Mouse (Mus musculus): ENCODE measurements at regions not wholly inside any gene's neighbourhood (a gene's known extent, or its start where the extent isn't known, plus 50 kb on each side); places are given as distances from the start of the nearest gene placed in this dataset.

DNA sequence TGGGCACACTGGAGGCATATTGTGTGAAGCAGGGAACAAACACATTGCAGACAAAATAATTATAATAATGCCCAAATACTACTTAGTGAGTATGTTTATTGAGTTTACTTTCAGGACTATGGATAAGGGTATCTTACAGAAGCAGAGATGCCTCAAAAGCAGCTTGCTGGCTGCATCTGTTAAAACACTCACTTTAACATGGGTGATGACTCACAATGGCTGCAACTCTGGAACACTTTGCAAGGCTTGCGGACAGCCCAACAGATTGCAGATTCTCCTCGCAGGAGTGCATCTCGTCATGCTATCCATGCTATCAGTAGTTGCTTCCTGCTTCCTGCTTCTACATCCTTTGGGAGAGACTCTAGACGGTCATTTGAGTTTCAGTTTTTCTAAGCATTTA, 373.2 kb upstream of the Arpp21 start:
- no peaks in the 10 kb centered on the region for H3K27me3 ChIP-seq (ENCODE audit: low read depth, poor library complexity, severe bottlenecking)
- H3K4me1 ChIP-seq, result no peaks in the 10 kb centered on the region
- H3K4me3 ChIP-seq, result no peak overlapping the region
- no peaks in the 10 kb centered on the region for H3K9me3 ChIP-seq (replicated peaks)
- H3K36me3 ChIP-seq, result no peaks in the 10 kb centered on the region
- no peak overlapping the region for H3K27ac ChIP-seq (replicated peaks)
- no peak for DNase-seq (ENCODE audit: low spot score)
- WGBS, result 89% methylated on average over 4 of the region's 4 CpGs

DNA sequence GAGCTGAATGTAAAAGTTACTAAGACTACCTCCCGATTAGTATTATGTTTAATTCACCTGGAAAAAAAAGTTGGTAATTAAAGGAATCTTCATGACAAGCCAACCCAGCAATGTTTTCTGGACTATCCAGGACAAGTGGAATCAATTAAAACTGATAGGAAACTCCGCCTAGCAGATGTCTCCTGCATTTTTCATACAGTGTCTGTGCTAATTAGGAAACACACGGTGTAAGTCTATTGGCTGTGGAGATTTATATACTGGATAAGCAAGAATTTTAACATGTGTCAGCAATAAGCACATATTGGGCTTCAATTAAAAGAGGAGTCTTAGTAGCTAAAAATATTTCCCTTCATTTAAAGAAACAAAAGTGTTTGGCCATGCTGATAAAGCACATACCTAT, 371.5 kb upstream of the Arpp21 start:
- 88% methylated on average over 3 of the region's 3 CpGs for WGBS
- Histone ChIP-seq H3K36me3 (no peaks in the 10 kb centered on the region), H3K27ac (replicated peaks) (no peak overlapping the region), H3K4me1 (no peaks in the 10 kb centered on the region), H3K4me3 (no peak overlapping the region), H3K9me3 (replicated peaks) (no peaks in the 10 kb centered on the region), H3K27me3 (ENCODE audit: low read depth, poor library complexity, severe bottlenecking) (no peaks in the 10 kb centered on the region)
- DNase-seq (ENCODE audit: low spot score), result no peak

- Histone ChIP-seq H3K9me3 (replicated peaks) (no peaks in the 10 kb centered on the region), H3K4me1 (no peaks in the 10 kb centered on the region), H3K36me3 (no peaks in the 10 kb centered on the region), H3K27ac (replicated peaks) (no peak overlapping the region), H3K27me3 (ENCODE audit: low read depth, poor library complexity, severe bottlenecking) (no peaks in the 10 kb centered on the region), H3K4me3 (no peak overlapping the region)
- no peak for DNase-seq (ENCODE audit: low spot score)
These were observed 360.0 kb upstream of the Arpp21 start for GRCm38 (mm10) chr9:112595731-112596130.

- H3K9me3 ChIP-seq (replicated peaks), result no peaks in the 10 kb centered on the region
- no peak overlapping the region for H3K27ac ChIP-seq (replicated peaks)
- WGBS, result 86% methylated on average over 3 of the region's 3 CpGs
- no peaks in the 10 kb centered on the region for H3K27me3 ChIP-seq (ENCODE audit: low read depth, poor library complexity, severe bottlenecking)
- H3K36me3 ChIP-seq, result no peaks in the 10 kb centered on the region
- H3K4me3 ChIP-seq, result no peak overlapping the region
- no peak for DNase-seq (ENCODE audit: low spot score)
- H3K4me1 ChIP-seq, result no peaks in the 10 kb centered on the region
These were observed 354.5 kb upstream of the Arpp21 start for GRCm38 (mm10) chr9:112590241-112590640.

DNA sequence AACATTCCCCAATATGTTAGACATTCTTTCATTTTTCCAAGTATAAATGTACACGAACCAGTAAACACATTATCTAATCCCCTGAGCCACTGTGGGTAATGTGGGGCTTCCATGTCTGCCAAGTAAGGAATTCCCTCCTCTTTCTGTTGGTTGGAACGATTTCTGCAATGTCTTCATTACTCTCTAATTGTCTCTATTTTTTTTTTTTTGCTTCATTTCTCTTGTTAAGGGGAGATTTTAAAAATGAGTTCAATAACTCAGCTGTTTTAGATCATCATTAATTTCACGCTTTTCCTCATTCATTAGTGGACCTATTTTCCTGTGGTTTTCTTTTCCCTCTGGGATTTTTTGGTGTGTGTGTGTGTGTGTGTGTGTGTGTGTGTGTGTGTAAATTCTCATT, 337.6 kb upstream of the Arpp21 start:
- Histone ChIP-seq H3K4me1 (no peaks in the 10 kb centered on the region), H3K4me3 (no peak overlapping the region), H3K9me3 (replicated peaks) (no peaks in the 10 kb centered on the region), H3K36me3 (no peaks in the 10 kb centered on the region), H3K27ac (replicated peaks) (no peak overlapping the region), H3K27me3 (ENCODE audit: low read depth, poor library complexity, severe bottlenecking) (no peaks in the 10 kb centered on the region)
- 76% methylated on average over 3 of the region's 3 CpGs for WGBS
- DNase-seq (ENCODE audit: low spot score), result no peak

- no peak for DNase-seq (ENCODE audit: low spot score)
- Histone ChIP-seq H3K4me3 (no peak overlapping the region), H3K9me3 (replicated peaks) (no peaks in the 10 kb centered on the region), H3K4me1 (no peaks in the 10 kb centered on the region), H3K27me3 (ENCODE audit: low read depth, poor library complexity, severe bottlenecking) (no peaks in the 10 kb centered on the region), H3K36me3 (no peaks in the 10 kb centered on the region), H3K27ac (replicated peaks) (no peak overlapping the region)
These were observed 325.6 kb upstream of the Arpp21 start for GRCm38 (mm10) chr9:112561348-112561747.

DNA sequence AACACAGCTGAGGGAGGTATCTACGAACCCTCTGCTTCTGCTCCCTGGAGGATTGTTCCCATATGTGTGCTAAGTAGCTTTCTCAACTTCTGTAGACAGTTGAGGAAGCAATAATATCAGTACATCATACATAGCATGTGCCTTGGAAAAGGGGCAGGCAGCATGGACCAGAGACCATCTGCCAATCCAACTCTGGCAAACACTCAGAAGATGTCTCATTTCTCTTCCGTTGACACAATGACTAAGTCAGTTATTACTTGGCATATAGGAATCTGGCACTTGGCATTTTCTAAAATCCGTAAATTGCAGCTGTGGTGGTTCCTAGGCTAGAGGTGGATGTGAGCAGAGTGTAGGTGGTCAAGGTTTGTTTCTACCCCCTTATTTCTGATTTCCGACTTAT, 324.5 kb upstream of the Arpp21 start:
- WGBS, result 85% methylated on average over 4 of the region's 4 CpGs
- no peak for DNase-seq (ENCODE audit: low spot score)

GRCm38 (mm10) chr9:112537924-112538323, 302.2 kb upstream of the Arpp21 start:
- no peak overlapping the region for H3K27ac ChIP-seq (replicated peaks)
- no peak for DNase-seq (ENCODE audit: low spot score)
- no peaks in the 10 kb centered on the region for H3K9me3 ChIP-seq (replicated peaks)
- no peaks in the 10 kb centered on the region for H3K27me3 ChIP-seq (ENCODE audit: low read depth, poor library complexity, severe bottlenecking)
- H3K36me3 ChIP-seq, result no peaks in the 10 kb centered on the region
- no peak overlapping the region for H3K4me3 ChIP-seq
- no peaks in the 10 kb centered on the region for H3K4me1 ChIP-seq
- WGBS, result 90% methylated on average over 2 of the region's 2 CpGs

More for the DNA sequence above, 324.5 kb upstream of the Arpp21 start:
- Histone ChIP-seq H3K27me3 (ENCODE audit: low read depth, poor library complexity, severe bottlenecking) (no peaks in the 10 kb centered on the region), H3K9me3 (replicated peaks) (no peaks in the 10 kb centered on the region), H3K4me1 (no peaks in the 10 kb centered on the region), H3K36me3 (no peaks in the 10 kb centered on the region), H3K4me3 (no peak overlapping the region), H3K27ac (replicated peaks) (no peak overlapping the region)

DNA sequence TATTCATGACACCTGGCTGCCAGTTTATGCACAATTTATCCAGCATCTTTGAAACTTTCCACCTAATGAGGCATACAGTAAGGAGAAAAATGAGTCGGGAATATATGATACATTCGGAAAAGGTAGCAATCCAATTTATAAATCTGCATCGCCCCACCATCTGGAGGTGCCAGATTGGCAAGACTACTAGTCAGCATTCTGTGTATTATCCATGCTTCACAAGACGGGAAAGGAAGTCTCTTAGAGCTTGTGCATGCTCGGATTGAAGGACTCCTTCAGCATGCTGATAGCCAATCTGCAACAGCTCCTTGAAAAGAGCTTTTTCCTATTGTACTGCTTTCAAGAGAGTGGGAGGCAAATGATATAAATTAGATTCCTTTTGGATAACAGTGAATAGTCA, 289.6 kb upstream of the Arpp21 start:
- Histone ChIP-seq H3K9me3 (replicated peaks) (no peaks in the 10 kb centered on the region), H3K27me3 (ENCODE audit: low read depth, poor library complexity, severe bottlenecking) (no peaks in the 10 kb centered on the region)
- 85% methylated on average over 5 of the region's 5 CpGs for WGBS

DNA sequence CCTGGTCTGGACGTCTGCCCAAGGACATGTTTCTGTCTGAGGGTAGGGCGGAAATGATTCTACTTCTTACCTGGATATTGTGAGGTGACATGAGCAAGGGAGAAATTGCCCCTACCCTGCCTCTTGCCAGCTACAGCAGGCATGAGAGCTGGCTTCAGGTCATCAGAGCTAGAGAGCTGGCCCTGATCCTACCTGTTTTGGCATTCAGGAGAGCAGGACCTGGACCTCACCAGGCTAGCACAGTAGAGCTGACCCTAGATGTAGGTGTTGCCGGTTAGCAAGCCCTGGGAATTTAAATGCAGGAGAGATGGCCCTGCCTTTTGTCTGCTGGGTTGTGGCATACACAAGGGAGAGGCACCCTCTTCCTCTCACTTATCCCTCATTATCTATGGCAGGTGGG, 287.5 kb upstream of the Arpp21 start:
- no peaks in the 10 kb centered on the region for H3K27me3 ChIP-seq (ENCODE audit: low read depth, poor library complexity, severe bottlenecking)
- WGBS, result 87% methylated on average over 3 of the region's 3 CpGs
- H3K9me3 ChIP-seq (replicated peaks), result no peaks in the 10 kb centered on the region
- H3K4me3 ChIP-seq, result no peak overlapping the region
- H3K36me3 ChIP-seq, result no peaks in the 10 kb centered on the region
- DNase-seq (ENCODE audit: low spot score), result no peak
- H3K4me1 ChIP-seq, result no peaks in the 10 kb centered on the region
- no peak overlapping the region for H3K27ac ChIP-seq (replicated peaks)

More for the DNA sequence above, 289.6 kb upstream of the Arpp21 start:
- Histone ChIP-seq H3K4me1 (no peaks in the 10 kb centered on the region), H3K36me3 (no peaks in the 10 kb centered on the region), H3K4me3 (no peak overlapping the region), H3K27ac (replicated peaks) (no peak overlapping the region)
- no peak for DNase-seq (ENCODE audit: low spot score)

- no peaks in the 10 kb centered on the region for H3K36me3 ChIP-seq
- H3K27me3 ChIP-seq (ENCODE audit: low read depth, poor library complexity, severe bottlenecking), result no peaks in the 10 kb centered on the region
- no peak for DNase-seq (ENCODE audit: low spot score)
- 88% methylated on average over 2 of the region's 2 CpGs for WGBS
- no peak overlapping the region for H3K4me3 ChIP-seq
- H3K27ac ChIP-seq (replicated peaks), result no peak overlapping the region
- H3K4me1 ChIP-seq, result no peaks in the 10 kb centered on the region
- H3K9me3 ChIP-seq (replicated peaks), result no peaks in the 10 kb centered on the region
These were observed 275.0 kb upstream of the Arpp21 start for GRCm38 (mm10) chr9:112510716-112511115.

GRCm38 (mm10) chr9:112506871-112507270, 271.1 kb upstream of the Arpp21 start:
- WGBS, result 81% methylated on average over 2 of the region's 2 CpGs
- Histone ChIP-seq H3K4me3 (no peak overlapping the region), H3K36me3 (no peaks in the 10 kb centered on the region), H3K27me3 (ENCODE audit: low read depth, poor library complexity, severe bottlenecking) (no peaks in the 10 kb centered on the region), H3K27ac (replicated peaks) (no peak overlapping the region), H3K4me1 (no peaks in the 10 kb centered on the region), H3K9me3 (replicated peaks) (no peaks in the 10 kb centered on the region)
- no peak for DNase-seq (ENCODE audit: low spot score)

DNA sequence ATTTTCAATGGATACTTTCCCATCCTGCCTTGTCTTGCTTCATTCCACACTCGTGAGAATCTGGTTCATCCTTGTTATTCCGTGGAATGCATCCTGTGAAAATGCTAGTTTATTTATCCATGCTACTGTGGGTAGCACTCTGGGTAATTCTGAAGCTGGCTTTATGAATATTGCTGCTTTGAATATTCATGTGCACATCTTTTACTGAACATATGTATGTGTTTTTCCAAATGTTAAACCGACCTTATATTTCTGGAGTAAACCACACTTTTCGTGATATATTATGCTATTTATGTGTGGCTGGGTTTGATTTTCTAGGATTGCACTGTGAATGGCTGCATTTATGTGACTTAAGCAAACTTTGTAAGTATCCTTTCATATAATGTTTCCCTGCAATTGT, 262.9 kb upstream of the Arpp21 start:
- no peak overlapping the region for H3K4me3 ChIP-seq
- H3K36me3 ChIP-seq, result no peaks in the 10 kb centered on the region
- H3K27me3 ChIP-seq (ENCODE audit: low read depth, poor library complexity, severe bottlenecking), result no peaks in the 10 kb centered on the region
- H3K9me3 ChIP-seq (replicated peaks), result no peaks in the 10 kb centered on the region
- no peak for DNase-seq (ENCODE audit: low spot score)
- no peaks in the 10 kb centered on the region for H3K4me1 ChIP-seq
- WGBS, result 87% methylated on average over 4 of the region's 4 CpGs
- H3K27ac ChIP-seq (replicated peaks), result no peak overlapping the region

DNA sequence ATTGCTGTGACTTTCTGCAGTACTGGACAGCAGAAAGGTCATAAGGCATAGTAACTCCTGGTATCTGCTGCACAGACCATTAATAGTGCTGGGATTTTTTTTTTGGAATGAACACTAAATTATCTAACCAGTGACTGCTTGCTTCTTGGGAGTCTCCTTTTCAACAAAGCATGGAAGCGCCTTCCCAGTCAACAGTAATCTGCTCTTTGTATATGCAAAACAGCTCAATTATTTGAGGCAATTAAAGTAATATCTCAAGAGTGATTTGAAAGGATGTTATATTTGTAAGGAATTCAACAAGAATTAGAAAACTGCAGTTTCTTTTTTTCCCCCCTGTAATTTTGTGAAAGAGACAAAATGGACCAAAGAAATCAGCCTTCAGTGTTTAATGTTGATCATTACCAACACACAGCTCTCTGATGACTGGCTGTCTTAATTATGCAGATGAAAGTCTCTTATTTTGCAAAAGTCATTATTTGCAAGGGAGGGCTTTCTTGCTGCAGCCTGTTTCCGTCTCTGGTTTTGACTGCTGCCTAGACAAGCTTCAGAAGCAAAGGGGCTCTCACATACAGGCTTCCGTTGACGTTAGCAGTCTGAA, 260.3 kb upstream of the Arpp21 start:
- WGBS, result 85% methylated on average over 4 of the region's 4 CpGs

More for the DNA sequence above, 260.3 kb upstream of the Arpp21 start:
- no peak for DNase-seq (ENCODE audit: low spot score)
- Histone ChIP-seq H3K36me3 (no peaks in the 10 kb centered on the region), H3K27me3 (ENCODE audit: low read depth, poor library complexity, severe bottlenecking) (no peaks in the 10 kb centered on the region), H3K27ac (replicated peaks) (no peak overlapping the region), H3K4me1 (no peaks in the 10 kb centered on the region), H3K4me3 (no peak overlapping the region), H3K9me3 (replicated peaks) (no peaks in the 10 kb centered on the region)

Measured in midbrain, embryonic 10.5 days (tissue).